Mouse (Mus musculus) frontal cortex, adult 2 months (tissue): ENCODE data around the gene Spata13. TPM values are rescaled to one million over a fixed set of nuclear protein-coding genes. Genes with fewer than 3 reads are reported as not detected.

Experiments used
- DNase-seq, 2 experiments: peaks; one replicate each; pipeline ENCODE4 v3.0.0; 2022; ENCODE audit warnings: low spot score in 1 of 2; ENCODE audit errors: extremely low spot score in 1 of 2
- polyA plus RNA-seq: library from polyadenylated mRNA; depleted of rRNA; stranded (reverse); fragments of >200 nt; gene quantifications from 2 replicates; pipeline ENCODE4 v1.2.3, GENCODE M21; 2012; rRNA removed

The Spata13 gene
- polyA plus RNA-seq: 7.9 and 9.5 TPM in 2 replicates

- DNase-seq: peak in 1 of 2 experiments; percentile 65
Measured at GRCm38 (mm10) chr14:60633961-60634864, at the start of gene Spata13. Spata13 (plus strand) TSS chr14:60634001.

GRCm38 (mm10) chr14:60586687-60587453, 46.9 kb upstream of the Spata13 start:
- DNase-seq: peak in 1 of 2 experiments; percentile 13

GRCm38 (mm10) chr14:60589001-60589400, 44.8 kb upstream of the Spata13 start:
- no peak for DNase-seq

- DNase-seq: no peak
Measured at GRCm38 (mm10) chr14:60592339-60592738, 41.5 kb upstream of the Spata13 start.

GRCm38 (mm10) chr14:60592822-60593221, 41.0 kb upstream of the Spata13 start:
- DNase-seq: peak in 1 of 2 experiments; percentile 33

- DNase-seq: no peak
Measured at GRCm38 (mm10) chr14:60597571-60597970, 36.2 kb upstream of the Spata13 start.

GRCm38 (mm10) chr14:60599044-60599443, 34.8 kb upstream of the Spata13 start:
- DNase-seq: no peak

GRCm38 (mm10) chr14:60605564-60605963, 28.2 kb upstream of the Spata13 start:
- DNase-seq: no peak

GRCm38 (mm10) chr14:60606194-60606593, 27.6 kb upstream of the Spata13 start:
- DNase-seq: no peak

- no peak for DNase-seq
Measured at GRCm38 (mm10) chr14:60607743-60608142, 26.1 kb upstream of the Spata13 start.

- no peak for DNase-seq
Measured at GRCm38 (mm10) chr14:60609160-60609559, 24.6 kb upstream of the Spata13 start.

GRCm38 (mm10) chr14:60612671-60613070, 21.1 kb upstream of the Spata13 start:
- DNase-seq: no peak

GRCm38 (mm10) chr14:60621076-60621475, 12.7 kb upstream of the Spata13 start:
- DNase-seq: no peak

GRCm38 (mm10) chr14:60625486-60625885, 8.3 kb upstream of the Spata13 start:
- no peak for DNase-seq

GRCm38 (mm10) chr14:60629887-60630460, 3.8 kb upstream of the Spata13 start:
- peak in 1 of 2 experiments; percentile 20 for DNase-seq

- DNase-seq: no peak
Measured at GRCm38 (mm10) chr14:60630981-60631380, 2.8 kb upstream of the Spata13 start.

- no peak for DNase-seq
Measured at GRCm38 (mm10) chr14:60634877-60635771, 1.3 kb downstream of the Spata13 start.

GRCm38 (mm10) chr14:60635911-60636607, 2.3 kb downstream of the Spata13 start:
- no peak for DNase-seq

- DNase-seq: no peak
Measured at GRCm38 (mm10) chr14:60636608-60636980, 2.8 kb downstream of the Spata13 start.
